Mouse (Mus musculus) ES-E14 (cell line): ENCODE results near the gene Cyp2j9. TPM values are rescaled to one million over a fixed set of nuclear protein-coding genes. Genes with fewer than 3 reads are reported as not detected.

Source experiments
- DNase-seq: peaks from one replicate; pipeline ENCODE4 v3.0.0-alpha.2; 2013; ENCODE audit warnings: low read depth, low spot score
- H3K27ac ChIP-seq: 2 replicates; pipeline ENCODE4 v1.5.1; 2012; ENCODE audit warnings: low read depth, mild to moderate bottlenecking, low read length, moderate library complexity, mixed read lengths; ENCODE audit not compliant: poor library complexity, insufficient read depth, severe bottlenecking
- H3K36me3 ChIP-seq: 2 replicates; pipeline ENCODE4 v1.6.1; 2012; ENCODE audit warnings: mild to moderate bottlenecking, low read length, moderate library complexity, mixed read lengths; ENCODE audit not compliant: control insufficient read depth, poor library complexity, insufficient read depth, severe bottlenecking
- H3K4me1 ChIP-seq, 2 experiments: fragments of 150-350 bp in 1 of 2; sonication (generic) in 1 of 2; 2 replicates each; pipeline ENCODE4 v1.6.1; 2012; ENCODE audit warnings: low read length in 2 of 2, mild to moderate bottlenecking in 1 of 2, mixed read lengths in 1 of 2; ENCODE audit not compliant: control insufficient read depth in 2 of 2, insufficient read depth in 2 of 2, poor library complexity in 1 of 2
- H3K4me3 ChIP-seq, 2 experiments: fragments of 150-350 bp in 1 of 2; sonication (generic) in 1 of 2; 2 replicates each; pipeline ENCODE4 v1.5.1; 2012; ENCODE audit warnings: low read length in 2 of 2, low read depth in 1 of 2, mild to moderate bottlenecking in 1 of 2, mixed read lengths in 1 of 2; ENCODE audit not compliant: insufficient read depth in 1 of 2, poor library complexity in 1 of 2, severe bottlenecking in 1 of 2
- H3K9ac ChIP-seq: 2 replicates; pipeline ENCODE4 v1.6.1; 2012; ENCODE audit warnings: low read depth, mild to moderate bottlenecking, low read length, mixed read lengths; ENCODE audit not compliant: poor library complexity, insufficient read depth, severe bottlenecking
- H3K9me3 ChIP-seq: fragments of 150-350 bp; sonication (generic); 2 replicates; pipeline ENCODE4 v1.6.1; 2012; ENCODE audit warnings: low read depth, mild to moderate bottlenecking, low read length; ENCODE audit not compliant: control insufficient read depth, insufficient read depth
- CHD2 ChIP-seq: IDR thresholded peaks from 2 replicates; pipeline ENCODE4 v1.6.1; 2014; ENCODE audit warnings: mild to moderate bottlenecking, low read depth, low read length, inconsistent platforms
- HCFC1 ChIP-seq: IDR thresholded peaks from 2 replicates; pipeline ENCODE4 v1.6.1; 2012; ENCODE audit warnings: low read length, inconsistent platforms, borderline replicate concordance; ENCODE audit not compliant: insufficient read depth
- MAFK ChIP-seq: IDR thresholded peaks from 2 replicates; pipeline ENCODE4 v1.6.1; 2014; ENCODE audit warnings: mild to moderate bottlenecking, low read depth, low read length, inconsistent platforms; ENCODE audit not compliant: insufficient read depth
- ZC3H11A ChIP-seq: IDR thresholded peaks from 2 replicates; pipeline ENCODE4 v1.6.1; 2012; ENCODE audit warnings: low read depth, mild to moderate bottlenecking, inconsistent platforms, low read length, borderline replicate concordance
- ZNF384 ChIP-seq: IDR thresholded peaks from 2 replicates; pipeline ENCODE4 v1.6.1; 2012; ENCODE audit warnings: low read depth, low read length, inconsistent platforms
- in situ Hi-C, 2 experiments: fragments of 600-800 bp; cut with MboI; formaldehyde crosslinking; loops; one replicate each; pipeline ENCODE4 v1.15.1; 2025; ENCODE audit warnings: low sequenced_read_pairs in 2 of 2, inconsistent platforms in 1 of 2; ENCODE audit not compliant: unreplicated experiment in 2 of 2
- total RNA-seq: library from RNA; depleted of rRNA; stranded (reverse); fragments of 300-350 nt; gene quantifications from 2 replicates; pipeline ENCODE4 v1.2.3, GENCODE M21; 2012

Cyp2j9 gene
- total RNA-seq, 1 experiment: 1.4 TPM

DNA sequence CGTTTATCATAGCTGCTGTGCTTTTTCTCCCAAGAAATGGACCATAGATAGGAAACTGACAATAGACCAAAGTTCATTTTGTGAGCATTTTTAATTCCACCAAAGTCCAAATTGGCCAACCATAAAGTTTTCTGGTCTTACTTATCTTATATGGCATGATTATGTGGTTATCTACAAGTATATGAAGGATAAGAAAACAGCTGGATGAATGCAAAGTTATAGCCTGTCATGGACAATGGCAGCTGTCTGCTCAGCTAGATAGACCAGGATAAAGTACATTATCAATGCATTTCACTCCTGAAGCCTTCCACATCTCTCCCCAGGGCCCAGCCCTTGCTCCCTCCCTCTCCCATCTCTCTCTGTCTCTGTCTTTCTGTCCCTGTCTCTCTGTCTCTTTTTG lies 30.9 kb downstream of the Cyp2j9 start:
- in situ Hi-C loops: no loop called here
- H3K9me3 ChIP-seq: no peaks in the 10 kb centered on the region
- no peak overlapping the region for H3K9ac ChIP-seq
- no peak for DNase-seq
- H3K27ac ChIP-seq: no peak overlapping the region
- H3K4me3 ChIP-seq: no peak overlapping the region
- TF ChIP-seq ZC3H11A: no peak
- TF ChIP-seq ZNF384: no peak
- TF ChIP-seq MAFK: no peak
- no peak for TF ChIP-seq HCFC1
- TF ChIP-seq CHD2: no peak
- no peaks in the 10 kb centered on the region for H3K4me1 ChIP-seq
- H3K36me3 ChIP-seq: no peaks in the 10 kb centered on the region

- TF ChIP-seq ZC3H11A: no peak
- no peak for TF ChIP-seq MAFK
- no peak for TF ChIP-seq ZNF384
- TF ChIP-seq HCFC1: no peak
- no peak for TF ChIP-seq CHD2
- H3K36me3 ChIP-seq: no peaks in the 10 kb centered on the region
- DNase-seq: no peak
- H3K4me1 ChIP-seq: no peaks in the 10 kb centered on the region
- no peak overlapping the region for H3K9ac ChIP-seq
- H3K27ac ChIP-seq: no peak overlapping the region
- H3K9me3 ChIP-seq: no peaks in the 10 kb centered on the region
- in situ Hi-C loops: no loop called here
- H3K4me3 ChIP-seq: no peak overlapping the region
Measured at GRCm38 (mm10) chr4:96559781-96560180, 31.6 kb downstream of the Cyp2j9 start.

DNA sequence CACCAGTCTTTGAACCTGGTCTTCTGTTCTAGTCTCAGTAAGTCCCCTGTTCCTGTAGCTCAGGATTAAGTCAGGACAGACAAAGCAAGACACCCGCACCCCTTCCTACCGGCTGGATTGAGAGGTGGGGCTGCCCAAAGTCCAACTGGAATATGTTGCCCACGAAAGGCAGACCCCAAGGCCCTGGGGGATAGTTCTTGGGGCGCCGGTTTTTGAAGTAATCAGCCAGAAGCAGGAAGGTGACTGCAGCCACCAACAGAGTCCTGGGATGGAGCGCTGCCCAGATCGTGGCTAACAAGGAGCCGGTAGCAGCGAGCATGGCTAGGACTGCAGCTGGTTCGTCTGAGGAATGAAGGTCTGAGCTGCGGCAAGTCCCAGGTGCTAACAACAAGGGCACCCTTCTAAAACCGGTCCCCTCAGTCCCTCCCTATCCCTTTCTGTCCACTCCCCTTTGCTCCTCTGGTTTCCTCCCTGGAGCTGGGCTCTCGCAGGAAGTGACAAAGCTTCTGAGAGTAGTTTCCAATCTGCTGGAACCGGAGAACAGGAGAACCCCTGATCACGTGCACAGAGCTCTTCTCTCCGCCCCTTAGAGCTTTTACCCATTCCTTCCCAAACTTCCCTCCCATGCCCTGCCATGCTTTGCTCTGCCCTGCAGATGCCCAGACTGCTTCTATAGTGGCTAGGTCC lies 38.1 kb downstream of the Cyp2j9 start, which contains the start of gene Cyp2j6:
Gene Cyp2j6 (minus strand): TSS at position 529 of the 687 bp plus-strand sequence.
- H3K36me3 ChIP-seq: no peaks in the 10 kb centered on the region
- peak within 1 kb of the TSS; percentile 52 to 68 for H3K4me3 ChIP-seq
- peak; percentile 40 for DNase-seq
- peak within 1 kb of the TSS; percentile 58 for H3K9ac ChIP-seq
- peaks cover 0 to 2% of the 10 kb centered on the region in 2 experiments; a peak in 1 of 4 replicates for H3K4me1 ChIP-seq
- no peak for TF ChIP-seq HCFC1
- TF ChIP-seq CHD2: 0 out of 2 replicates have a peak, but pooled peaks have one; percentile 40
- H3K9me3 ChIP-seq: no peaks in the 10 kb centered on the region
- in situ Hi-C loops: no loop called here
- H3K27ac ChIP-seq: peak within 1 kb of the TSS; percentile 3; the same call in 1 of the 2 replicates

DNA sequence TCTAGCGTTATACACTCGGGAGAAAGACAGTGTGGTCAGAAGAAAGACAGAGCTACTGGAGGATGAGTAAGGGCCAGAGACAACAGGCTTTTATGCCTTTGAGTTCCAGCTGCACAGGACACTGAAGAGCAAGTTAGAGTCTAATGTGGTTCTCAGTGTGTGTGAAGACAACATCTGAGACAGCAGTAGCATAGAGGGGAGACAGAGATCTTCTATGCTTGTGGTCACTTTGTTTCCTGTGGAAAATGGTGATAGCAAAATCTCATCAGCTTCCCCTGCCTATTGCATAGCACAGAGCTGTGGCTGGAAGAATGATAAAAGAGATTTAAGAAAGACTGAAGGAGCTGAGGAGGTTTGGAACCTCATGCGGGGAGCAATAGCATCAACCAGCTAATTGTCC lies 39.8 kb downstream of the Cyp2j9 start:
- in situ Hi-C loops: no loop called here
- no peak for DNase-seq
- no peak overlapping the region for H3K4me3 ChIP-seq
- TF ChIP-seq CHD2 (no peak), ZNF384 (no peak), ZC3H11A (no peak), MAFK (no peak), HCFC1 (no peak)
- H3K27ac ChIP-seq: no peak overlapping the region
- no peaks in the 10 kb centered on the region for H3K9me3 ChIP-seq
- peaks cover 0 to 2% of the 10 kb centered on the region in 2 experiments; a peak in 1 of 4 replicates for H3K4me1 ChIP-seq
- H3K9ac ChIP-seq: no peak overlapping the region
- no peaks in the 10 kb centered on the region for H3K36me3 ChIP-seq

- no peaks in the 10 kb centered on the region for H3K36me3 ChIP-seq
- H3K9me3 ChIP-seq: no peaks in the 10 kb centered on the region
- H3K4me1 ChIP-seq: no peaks in the 10 kb centered on the region
- in situ Hi-C loops: no loop called here
- no peak for TF ChIP-seq MAFK
- TF ChIP-seq ZNF384: no peak
- no peak for TF ChIP-seq ZC3H11A
- TF ChIP-seq HCFC1: no peak
- no peak for TF ChIP-seq CHD2
- DNase-seq: no peak
- no peak overlapping the region for H3K9ac ChIP-seq
- no peak overlapping the region for H3K27ac ChIP-seq
- H3K4me3 ChIP-seq: no peak overlapping the region
Measured at GRCm38 (mm10) chr4:96545976-96546375, 45.4 kb downstream of the Cyp2j9 start.
